Mouse (Mus musculus) spleen, postnatal 14 days (tissue): ENCODE data around the gene Sulf2.

Experiments used
- DNase-seq, 2 experiments: peaks; one replicate each; pipeline ENCODE4 v3.0.0; 2021 to 2022; ENCODE audit warnings: low spot score in 2 of 2

Sulf2 gene

DNA sequence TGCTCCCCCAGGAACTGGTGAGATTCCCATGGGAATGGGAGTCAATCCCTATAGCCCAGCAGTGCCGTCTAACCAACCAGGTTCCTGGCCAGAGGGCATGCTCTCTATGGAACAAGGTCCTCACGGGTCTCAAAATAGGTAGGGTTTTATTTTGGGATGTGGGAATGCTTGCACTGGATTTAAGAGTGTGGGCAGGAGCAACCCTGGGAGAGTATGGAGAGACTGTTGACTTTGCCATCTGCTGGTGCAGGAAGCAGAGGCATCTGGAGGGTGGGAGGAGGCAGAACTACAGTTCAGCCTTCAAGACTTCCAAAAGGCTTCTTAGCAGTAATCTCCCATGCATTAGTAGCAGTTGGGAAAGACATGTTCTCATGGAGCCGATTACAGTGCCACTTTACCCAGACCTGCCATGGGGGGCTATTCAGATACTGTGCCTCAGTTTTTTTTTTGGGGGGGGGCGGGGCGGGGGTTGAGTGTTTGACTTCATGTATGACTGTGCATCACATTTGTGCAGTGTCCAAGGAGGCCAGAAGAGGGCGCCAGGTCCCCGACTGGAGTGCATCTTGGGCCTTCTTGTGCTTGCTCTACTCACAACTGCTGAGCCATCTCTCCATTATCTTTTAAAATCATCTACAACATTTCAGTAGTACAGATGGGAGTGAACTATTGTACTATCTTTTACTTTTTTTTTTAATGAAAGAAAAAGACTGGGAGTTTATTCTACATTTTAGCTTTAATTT, 95.6 kb downstream of the Sulf2 start:
- peak in 1 of 2 experiments; percentile 41 for DNase-seq

- no peak for DNase-seq
These were observed 101.4 kb downstream of the Sulf2 start for GRCm38 (mm10) chr2:166054002-166054539.

DNA sequence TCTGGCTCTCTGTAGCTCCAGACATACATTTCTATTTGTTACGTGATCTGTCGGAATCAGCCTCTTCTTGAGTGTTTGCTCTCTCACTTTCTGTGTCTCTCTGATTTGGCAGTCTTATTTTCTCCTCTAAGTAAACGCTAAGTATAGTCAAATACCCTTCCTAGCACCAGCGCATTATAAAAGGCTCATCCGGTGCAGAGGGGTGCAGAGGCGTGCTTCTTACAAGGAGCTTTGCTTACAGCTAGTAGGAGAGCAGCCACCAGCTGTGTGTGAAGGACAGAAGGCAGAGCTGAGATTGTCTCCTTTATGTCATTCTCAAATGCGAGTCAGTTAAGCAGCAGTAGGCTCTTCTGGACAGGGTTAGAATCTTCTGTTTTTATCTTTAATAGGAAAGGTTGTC, 103.5 kb downstream of the Sulf2 start:
- no peak for DNase-seq

DNA sequence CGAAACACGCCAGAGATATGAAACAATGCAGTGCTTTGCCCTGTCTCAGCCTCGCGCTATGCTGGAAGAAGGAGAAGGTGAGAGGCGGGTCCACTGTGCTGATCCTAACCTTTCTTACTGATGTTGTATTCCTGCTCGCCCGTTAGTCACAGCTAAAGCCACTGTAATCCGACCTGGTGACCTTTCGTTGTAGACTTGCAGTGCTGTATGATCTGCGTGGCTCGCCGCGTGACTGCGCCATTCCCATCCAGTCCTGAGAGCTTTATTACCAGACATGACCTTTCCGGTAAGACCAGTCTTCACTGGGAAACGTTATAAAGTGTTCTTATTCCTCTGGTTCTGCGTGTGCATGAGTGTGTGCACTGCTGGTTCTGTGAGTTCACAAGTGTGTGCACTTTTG, 104.0 kb downstream of the Sulf2 start:
- no peak for DNase-seq

- no peak for DNase-seq
These were observed 106.6 kb downstream of the Sulf2 start for GRCm38 (mm10) chr2:166048852-166049251.

- DNase-seq, result no peak
These were observed 107.5 kb downstream of the Sulf2 start for GRCm38 (mm10) chr2:166047931-166048330.

DNA sequence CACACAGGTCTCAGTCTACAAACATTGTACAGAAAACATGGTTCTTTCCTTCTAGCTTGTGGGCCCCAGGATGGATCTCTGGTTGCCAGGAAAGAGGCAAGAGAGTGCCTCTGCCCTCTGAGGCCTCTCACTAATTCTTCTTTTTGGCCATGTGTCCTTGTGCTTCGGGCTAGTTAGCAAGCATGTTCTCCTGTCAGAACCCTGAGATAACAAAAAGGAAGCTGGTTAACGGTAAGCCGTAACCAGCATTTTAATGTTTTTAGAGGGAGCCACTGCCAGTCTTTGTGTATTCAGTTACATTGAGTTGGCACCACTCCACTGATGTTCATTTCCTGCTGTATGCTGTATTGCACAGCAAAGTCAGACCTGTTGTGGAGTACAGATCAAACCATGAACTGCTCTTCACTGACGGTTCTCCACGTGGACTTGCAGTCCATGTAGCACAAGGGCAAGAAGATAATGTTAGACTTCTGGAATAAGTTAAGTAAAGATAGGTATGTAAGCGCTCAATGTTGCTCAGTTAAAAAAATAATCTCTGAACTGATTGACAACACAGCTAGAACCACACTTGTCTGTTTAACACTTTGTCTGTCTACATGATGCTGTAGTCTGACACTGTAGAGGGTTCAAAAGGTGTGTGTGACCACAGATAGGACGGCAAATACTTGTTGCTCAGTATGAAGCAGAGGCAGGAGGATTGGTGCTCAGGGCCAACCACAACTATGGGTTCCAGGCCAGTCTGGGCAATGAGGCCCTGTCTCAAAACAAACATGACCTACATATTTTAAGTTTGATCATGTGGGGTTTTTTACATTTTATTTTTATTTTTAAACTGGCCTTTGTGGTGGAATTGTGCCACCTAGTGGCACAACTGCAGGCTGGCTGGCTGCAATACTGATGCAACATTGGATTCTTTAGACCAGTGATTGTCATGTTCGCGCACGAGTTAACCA, 109.6 kb downstream of the Sulf2 start:
- DNase-seq, result no peak

DNA sequence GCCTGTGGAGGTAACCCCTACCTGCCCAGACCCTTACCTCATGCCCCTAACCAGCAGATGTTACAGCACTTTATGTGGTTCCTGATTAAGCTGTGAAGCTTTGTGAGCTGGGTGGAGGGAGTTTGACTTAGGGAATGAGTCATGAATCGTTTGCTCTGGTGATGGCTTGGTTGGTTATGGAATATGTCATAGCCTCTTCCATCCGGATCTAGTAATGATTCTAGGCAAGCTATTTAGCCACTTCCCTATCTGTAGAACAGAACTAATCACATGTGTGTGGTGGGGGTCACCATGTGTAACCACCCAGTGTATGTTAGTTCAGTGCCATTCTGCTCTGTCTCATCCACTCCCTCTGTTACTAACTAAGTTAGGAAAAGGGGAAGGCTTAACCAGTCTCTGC, 110.5 kb downstream of the Sulf2 start:
- DNase-seq, result no peak

DNA sequence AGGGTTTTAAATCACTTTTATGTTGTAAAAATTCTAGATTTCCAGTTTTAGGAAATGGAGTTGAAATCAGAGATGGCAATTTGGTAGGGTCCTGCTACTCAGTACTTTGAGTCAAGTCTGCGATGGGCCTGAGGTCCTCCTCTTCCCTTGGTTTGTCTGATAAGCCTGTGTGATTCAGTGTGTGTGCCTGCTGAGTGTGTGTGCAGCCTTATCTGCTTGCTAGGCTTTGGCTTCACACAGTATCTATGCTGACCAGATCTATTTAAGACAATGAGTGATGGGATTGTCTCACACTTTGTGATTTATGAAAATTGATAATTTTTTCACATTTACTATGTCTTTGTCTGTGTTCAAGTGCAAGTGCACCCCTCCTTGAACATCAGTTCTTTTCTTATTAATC, 112.9 kb downstream of the Sulf2 start:
- no peak for DNase-seq

DNA sequence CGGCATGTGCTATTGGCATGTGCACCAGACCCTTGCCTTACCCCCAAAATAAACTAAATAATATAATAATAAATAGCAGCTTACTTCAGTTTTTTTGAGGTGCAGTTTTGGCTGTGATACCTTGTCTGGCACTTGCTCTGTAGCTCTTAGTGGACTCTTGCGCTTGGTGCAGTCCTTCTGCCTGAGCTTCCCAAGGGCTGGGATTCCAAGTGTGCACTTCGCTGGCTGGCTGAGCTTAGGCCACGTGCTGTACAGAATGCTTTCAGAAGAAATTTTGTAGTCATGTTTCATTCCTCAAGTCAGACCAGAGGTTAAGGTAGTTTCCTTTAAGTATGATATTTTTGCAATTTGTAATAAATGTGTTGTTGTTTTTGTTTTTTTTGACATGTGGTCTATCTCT, 115.8 kb downstream of the Sulf2 start:
- DNase-seq, result no peak

DNA sequence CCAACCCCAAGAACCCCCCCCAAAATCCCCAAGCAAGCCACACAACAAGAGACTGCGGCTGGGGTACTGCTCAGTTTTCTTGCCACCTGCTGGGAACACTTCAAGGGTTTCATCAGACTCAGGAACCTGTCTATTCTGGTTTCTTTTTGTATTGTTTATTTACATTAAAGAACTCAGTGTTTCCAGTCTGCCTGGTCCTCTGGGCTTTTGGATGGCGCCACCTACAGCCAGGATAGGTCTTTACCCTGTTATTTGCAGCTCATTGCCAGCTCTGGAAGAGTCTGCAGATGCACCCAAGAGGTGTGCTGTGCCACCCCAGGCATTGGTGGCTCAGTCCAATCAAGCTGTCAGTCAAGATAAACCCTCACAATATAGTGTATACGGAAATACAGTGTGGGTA, 119.7 kb downstream of the Sulf2 start:
- DNase-seq, result peak; percentile 28 to 54

GRCm38 (mm10) chr2:166034967-166035490, 120.4 kb downstream of the Sulf2 start:
- no peak for DNase-seq

GRCm38 (mm10) chr2:166032628-166033027, 122.8 kb downstream of the Sulf2 start:
- no peak for DNase-seq

DNA sequence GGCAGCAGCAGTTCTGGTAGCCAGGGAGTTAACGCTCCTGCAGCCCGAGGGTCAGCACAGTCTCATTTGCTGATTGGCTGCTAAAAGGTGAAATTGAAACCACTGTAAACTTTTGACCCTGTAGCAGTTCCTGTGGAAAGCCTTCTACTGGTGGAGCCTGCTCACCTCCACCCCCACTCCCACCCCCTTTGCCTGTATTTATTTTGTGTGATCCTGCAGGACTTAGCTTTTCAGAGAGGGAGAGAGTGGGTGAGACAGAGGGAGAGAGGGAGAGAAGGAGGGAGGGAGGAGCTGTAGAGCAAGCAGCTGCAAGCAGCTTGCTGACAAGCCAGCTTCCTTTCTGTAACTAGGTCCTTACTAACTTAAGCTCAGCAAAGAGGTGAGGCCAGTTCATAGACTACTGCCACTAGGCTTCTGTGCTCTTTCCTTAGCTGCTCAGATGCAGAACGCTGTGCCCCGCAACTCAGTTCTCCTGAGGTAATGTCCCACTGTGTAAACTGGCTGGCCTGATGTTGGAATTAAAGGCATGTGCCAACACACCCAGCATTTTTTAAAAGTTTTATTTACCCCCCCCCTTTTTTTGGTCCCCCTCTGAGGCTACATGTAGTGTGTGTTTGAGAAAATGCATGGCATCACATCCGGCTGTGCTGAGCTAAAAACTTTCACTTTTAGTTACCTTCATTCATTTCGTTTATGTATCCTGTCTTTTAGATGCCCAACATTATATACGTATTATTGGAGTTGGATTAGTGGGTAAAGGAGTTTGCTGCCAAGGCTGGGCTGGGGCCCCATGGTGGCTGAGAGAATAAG, 124.1 kb downstream of the Sulf2 start:
- no peak for DNase-seq

DNA sequence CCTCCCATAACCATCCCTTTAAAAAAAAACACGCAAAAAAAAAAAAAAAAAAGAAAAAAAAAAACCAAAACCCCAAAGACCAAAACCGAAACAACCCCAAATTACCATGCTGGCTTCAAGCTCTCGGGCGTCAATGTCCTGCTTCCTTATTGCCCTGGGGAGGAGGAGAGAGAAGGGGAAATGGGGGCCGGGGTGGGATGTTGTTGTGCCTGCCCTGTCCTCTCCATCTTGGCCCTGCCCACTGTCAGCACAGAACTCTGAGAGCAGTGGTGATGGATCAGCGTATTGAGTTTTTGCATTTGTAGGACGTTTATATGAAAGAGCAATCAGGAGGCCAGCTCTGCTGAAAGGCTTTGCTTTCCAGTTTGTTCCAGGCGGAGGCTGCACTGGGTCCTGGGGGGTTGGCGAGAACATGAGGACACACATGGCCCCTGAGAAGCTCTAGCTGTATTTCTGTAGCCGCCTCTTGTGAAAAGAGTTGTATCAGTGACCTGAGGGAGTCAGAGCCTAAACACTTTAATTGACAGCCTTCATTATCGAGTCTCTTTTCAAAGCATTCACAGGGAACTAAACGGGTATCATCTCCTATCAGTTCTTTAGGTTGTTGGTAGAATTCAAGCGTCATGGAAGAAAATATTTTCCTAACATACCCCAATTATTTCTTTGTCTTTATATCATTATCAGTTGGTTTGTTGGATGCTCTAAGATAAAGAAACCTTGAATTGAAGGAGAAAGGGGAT, 125.0 kb downstream of the Sulf2 start:
- no peak for DNase-seq

DNA sequence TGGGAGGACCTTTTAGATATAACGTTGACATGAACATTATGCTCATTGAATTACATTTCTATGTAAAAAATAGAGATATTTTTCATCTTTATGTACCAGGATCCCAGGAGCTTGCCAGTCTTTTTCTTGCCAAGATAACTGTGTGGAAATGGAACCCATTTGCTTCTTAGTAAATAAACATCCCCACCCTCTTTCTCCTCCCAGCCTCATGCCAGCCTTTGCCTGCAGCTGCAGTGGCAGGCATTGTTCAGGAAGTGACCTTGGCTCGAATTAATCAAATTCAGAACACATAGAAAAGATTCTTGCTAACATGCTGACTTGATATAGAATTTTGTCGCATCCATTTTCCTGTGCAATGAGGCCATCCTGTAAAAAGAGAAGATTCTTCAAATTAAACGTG, 126.2 kb downstream of the Sulf2 start:
- no peak for DNase-seq

- DNase-seq, result no peak
These were observed 127.6 kb downstream of the Sulf2 start for GRCm38 (mm10) chr2:166027834-166028233.

DNA sequence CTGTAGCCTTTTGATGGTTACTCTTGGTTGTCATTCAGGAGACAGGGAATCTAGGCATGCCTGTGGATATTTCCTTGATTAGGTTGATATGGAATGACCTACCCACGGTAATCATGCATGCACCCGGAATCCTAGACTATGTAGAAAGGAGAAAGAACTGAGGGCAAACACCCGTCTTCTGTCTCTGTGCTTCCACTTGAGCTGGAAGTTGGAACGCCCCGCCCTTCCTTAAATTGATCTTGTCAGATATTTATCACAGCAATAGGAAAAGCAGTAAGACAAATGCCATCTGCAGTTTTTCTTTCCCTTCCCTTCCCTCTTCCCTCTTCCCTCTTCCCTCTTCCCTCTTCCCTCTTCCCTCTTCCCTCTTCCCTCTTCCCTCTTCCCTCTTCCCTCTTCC, 129.5 kb downstream of the Sulf2 start:
- no peak for DNase-seq

DNA sequence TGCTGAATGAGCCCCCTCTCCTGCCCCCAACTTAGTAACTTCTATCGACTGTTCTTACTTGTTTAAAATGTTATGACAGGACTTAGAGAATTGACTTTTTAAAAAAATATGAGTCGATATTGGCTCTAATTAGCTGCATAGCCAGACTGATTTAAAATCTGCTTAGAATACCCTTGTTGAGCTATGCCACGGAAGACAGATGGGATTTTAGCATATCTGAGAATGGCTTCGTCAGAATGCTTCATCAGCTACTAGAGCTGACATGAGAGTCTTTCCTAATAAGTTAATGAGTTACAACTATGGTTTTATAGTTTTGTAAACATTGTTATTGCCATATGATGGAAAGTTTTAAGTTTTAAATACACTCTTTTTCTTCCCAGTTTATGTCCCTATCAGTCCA, 130.8 kb downstream of the Sulf2 start:
- DNase-seq, result no peak

DNA sequence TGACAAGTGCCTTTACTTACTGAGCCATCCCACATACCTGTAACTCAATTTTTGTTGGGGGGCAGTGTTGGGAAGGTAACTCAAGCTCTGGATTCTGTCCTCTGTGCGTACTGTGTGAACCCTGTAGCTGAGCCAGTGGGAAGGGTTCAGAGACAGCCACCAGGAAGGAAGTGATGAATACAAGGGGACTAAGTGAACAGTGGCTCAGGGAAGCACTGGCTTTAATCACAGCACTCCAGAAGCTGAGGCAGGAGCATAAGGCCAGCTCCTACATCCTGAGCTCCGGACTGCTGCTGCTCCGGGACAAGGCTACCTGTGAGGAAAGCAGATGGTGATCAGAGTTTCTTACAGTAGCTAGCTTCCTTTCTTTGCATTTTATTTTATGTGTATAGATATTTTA, 131.4 kb downstream of the Sulf2 start:
- DNase-seq, result no peak
